Mouse (Mus musculus) forebrain, embryonic 12.5 days (tissue): ENCODE results near the gene Clmn. TPM values are rescaled to one million over a fixed set of nuclear protein-coding genes. Genes with fewer than 3 reads are reported as not detected.

Experiments used
- ATAC-seq: fragments of 200-750 bp; cut with Nextera tagmentation; 2 replicates; pipeline ENCODE4 v1.8.0; 2017; ENCODE audit warnings: moderate TSS enrichment; ENCODE audit not compliant: low FRiP score
- H3K27ac ChIP-seq: fragments of 300-500 bp; sonication (generic); 2 replicates; pipeline ENCODE4 v1.5.1; 2016; ENCODE audit warnings: mild to moderate bottlenecking
- H3K27me3 ChIP-seq: fragments of 300-500 bp; sonication (generic); 2 replicates; pipeline ENCODE4 v1.6.1; 2016; ENCODE audit warnings: mild to moderate bottlenecking
- H3K36me3 ChIP-seq: fragments of 300-500 bp; sonication (generic); replicated peaks from 2 replicates; pipeline ENCODE4 v1.6.1; 2016; ENCODE audit warnings: mild to moderate bottlenecking
- H3K4me1 ChIP-seq: fragments of 300-500 bp; sonication (generic); 2 replicates; pipeline ENCODE4 v1.6.1; 2016
- H3K4me2 ChIP-seq: fragments of 300-500 bp; sonication (generic); 2 replicates; pipeline ENCODE4 v1.6.1; 2016; ENCODE audit warnings: mild to moderate bottlenecking, moderate library complexity
- H3K4me3 ChIP-seq: fragments of 300-500 bp; sonication (generic); replicated peaks from 2 replicates; pipeline ENCODE4 v1.5.1; 2016; ENCODE audit warnings: mild to moderate bottlenecking
- H3K9ac ChIP-seq: fragments of 300-500 bp; sonication (generic); 2 replicates; pipeline ENCODE4 v1.6.1; 2016; ENCODE audit warnings: mild to moderate bottlenecking
- H3K9me3 ChIP-seq: fragments of 300-500 bp; sonication (generic); 2 replicates; pipeline ENCODE4 v1.6.1; 2016
- WGBS: fragments of 180-500 bp; shearing (Covaris S2); methylation state at CpG from one replicate; pipeline ENCODE4 v1.1.7; 2016; 5-methylcytosine and 5-hydroxymethylcytosine counted together
- polyA plus RNA-seq: library from polyadenylated mRNA; unstranded; fragments of >200 nt; fragmentation: Nextera tagmentation; extraction: Ambion mirVana; gene quantifications from 2 replicates; pipeline ENCODE4 v1.2.1, GENCODE M21; 2016

Clmn gene
- polyA plus RNA-seq, 1 experiment from 2014 or later, result 2.8 TPM

GRCm38 (mm10) chr12:104822838-104823599, 41.9 kb downstream of the Clmn start:
- Histone ChIP-seq H3K27ac (no peak overlapping the region), H3K36me3 (no peaks in the 10 kb centered on the region), H3K4me2 (no peak overlapping the region), H3K4me3 (no peak overlapping the region), H3K27me3 (peaks cover 7% of the 10 kb centered on the region; the same call in 1 of the 2 replicates), H3K9ac (no peak overlapping the region), H3K9me3 (no peaks in the 10 kb centered on the region), H3K4me1 (peaks cover 41% of the 10 kb centered on the region)
- WGBS, result 92% methylated on average over 10 of the region's 10 CpGs
- ATAC-seq, result no peak

- H3K27ac ChIP-seq, result no peak overlapping the region
- H3K4me3 ChIP-seq, result no peak overlapping the region
- H3K9ac ChIP-seq, result no peak overlapping the region
- H3K9me3 ChIP-seq, result no peaks in the 10 kb centered on the region
- no peaks in the 10 kb centered on the region for H3K36me3 ChIP-seq
- H3K4me1 ChIP-seq, result peaks cover 42% of the 10 kb centered on the region
- H3K4me2 ChIP-seq, result no peak overlapping the region
- peaks cover 7% of the 10 kb centered on the region; the same call in 1 of the 2 replicates for H3K27me3 ChIP-seq
- 65% methylated on average over 8 of the region's 8 CpGs for WGBS
- no peak for ATAC-seq
These were observed 42.7 kb downstream of the Clmn start for GRCm38 (mm10) chr12:104822151-104822550.

- peaks cover 7% of the 10 kb centered on the region; the same call in 1 of the 2 replicates for H3K27me3 ChIP-seq
- H3K36me3 ChIP-seq, result no peaks in the 10 kb centered on the region
- no peak for ATAC-seq
- peaks cover 40% of the 10 kb centered on the region for H3K4me1 ChIP-seq
- no peak overlapping the region for H3K4me3 ChIP-seq
- H3K9me3 ChIP-seq, result no peaks in the 10 kb centered on the region
- H3K9ac ChIP-seq, result no peak overlapping the region
- H3K4me2 ChIP-seq, result no peak overlapping the region
- WGBS, result 88% methylated on average over 5 of the region's 5 CpGs
- H3K27ac ChIP-seq, result no peak overlapping the region
These were observed 44.8 kb downstream of the Clmn start for GRCm38 (mm10) chr12:104820061-104820460.

GRCm38 (mm10) chr12:104819050-104819449, 45.8 kb downstream of the Clmn start:
- H3K4me3 ChIP-seq, result no peak overlapping the region
- no peaks in the 10 kb centered on the region for H3K36me3 ChIP-seq
- H3K27ac ChIP-seq, result no peak overlapping the region
- 67% methylated on average over 8 of the region's 8 CpGs for WGBS
- H3K27me3 ChIP-seq, result peaks cover 7% of the 10 kb centered on the region; the same call in 1 of the 2 replicates
- no peak overlapping the region for H3K4me2 ChIP-seq
- peaks cover 34% of the 10 kb centered on the region for H3K4me1 ChIP-seq
- no peak overlapping the region for H3K9ac ChIP-seq
- no peaks in the 10 kb centered on the region for H3K9me3 ChIP-seq
- ATAC-seq, result no peak

GRCm38 (mm10) chr12:104818057-104818456, 46.8 kb downstream of the Clmn start:
- 0 out of 2 replicates have a peak overlapping the region, but pooled peaks have one; percentile 12 for H3K9ac ChIP-seq
- H3K27me3 ChIP-seq, result 0 out of 2 replicates have a peak, but pooled peaks cover under 1% of the 10 kb centered on the region
- no peak for ATAC-seq
- H3K4me2 ChIP-seq, result no peak overlapping the region
- WGBS, result 75% methylated on average over 7 of the region's 7 CpGs
- peaks cover 34% of the 10 kb centered on the region for H3K4me1 ChIP-seq
- no peak overlapping the region for H3K27ac ChIP-seq
- H3K4me3 ChIP-seq, result no peak overlapping the region
- no peaks in the 10 kb centered on the region for H3K9me3 ChIP-seq
- no peaks in the 10 kb centered on the region for H3K36me3 ChIP-seq

- no peak for ATAC-seq
These were observed 47.6 kb downstream of the Clmn start for GRCm38 (mm10) chr12:104817172-104817866.

GRCm38 (mm10) chr12:104814291-104814690, 50.6 kb downstream of the Clmn start:
- Histone ChIP-seq H3K4me3 (no peak overlapping the region), H3K36me3 (no peaks in the 10 kb centered on the region), H3K4me2 (no peak overlapping the region), H3K27me3 (no peaks in the 10 kb centered on the region), H3K27ac (no peak overlapping the region), H3K4me1 (peaks cover 23% of the 10 kb centered on the region), H3K9ac (no peak overlapping the region), H3K9me3 (no peaks in the 10 kb centered on the region)
- ATAC-seq, result no peak
- 84% methylated on average over 7 of the region's 7 CpGs for WGBS

More at GRCm38 (mm10) chr12:104817172-104817866, 47.6 kb downstream of the Clmn start:
- Histone ChIP-seq H3K9me3 (no peaks in the 10 kb centered on the region), H3K36me3 (no peaks in the 10 kb centered on the region), H3K9ac (0 out of 2 replicates have a peak overlapping the region, but pooled peaks have one; percentile 12), H3K27ac (no peak overlapping the region), H3K4me3 (no peak overlapping the region), H3K4me2 (no peak overlapping the region), H3K27me3 (no peaks in the 10 kb centered on the region), H3K4me1 (peaks cover 34% of the 10 kb centered on the region)
- WGBS, result 22% methylated on average over 12 of the region's 12 CpGs

- Histone ChIP-seq H3K9me3 (no peaks in the 10 kb centered on the region), H3K9ac (no peak overlapping the region), H3K4me2 (no peak overlapping the region), H3K27me3 (no peaks in the 10 kb centered on the region), H3K36me3 (no peaks in the 10 kb centered on the region), H3K4me1 (peaks cover 19% of the 10 kb centered on the region), H3K4me3 (no peak overlapping the region), H3K27ac (no peak overlapping the region)
- WGBS, result 88% methylated on average over 13 of the region's 13 CpGs
- ATAC-seq, result no peak
These were observed 51.1 kb downstream of the Clmn start for GRCm38 (mm10) chr12:104813762-104814161.

- Histone ChIP-seq H3K4me1 (peaks cover 12% of the 10 kb centered on the region), H3K9me3 (no peaks in the 10 kb centered on the region), H3K4me3 (no peak overlapping the region), H3K4me2 (no peak overlapping the region), H3K27me3 (no peaks in the 10 kb centered on the region), H3K9ac (no peak overlapping the region), H3K36me3 (no peaks in the 10 kb centered on the region), H3K27ac (no peak overlapping the region)
- ATAC-seq, result no peak
- 74% methylated on average over 4 of the region's 4 CpGs for WGBS
These were observed 52.2 kb downstream of the Clmn start for GRCm38 (mm10) chr12:104812711-104813110.

GRCm38 (mm10) chr12:104810923-104811443, 53.9 kb downstream of the Clmn start:
- Histone ChIP-seq H3K27me3 (no peaks in the 10 kb centered on the region), H3K9me3 (no peaks in the 10 kb centered on the region), H3K4me2 (no peak overlapping the region), H3K9ac (no peak overlapping the region), H3K27ac (no peak overlapping the region), H3K36me3 (no peaks in the 10 kb centered on the region), H3K4me3 (no peak overlapping the region), H3K4me1 (no peaks in the 10 kb centered on the region)
- 79% methylated on average over 7 of the region's 7 CpGs for WGBS
- no peak for ATAC-seq

GRCm38 (mm10) chr12:104808421-104809067, 56.3 kb downstream of the Clmn start:
- Histone ChIP-seq H3K9me3 (no peaks in the 10 kb centered on the region), H3K4me3 (no peak overlapping the region), H3K36me3 (no peaks in the 10 kb centered on the region), H3K9ac (no peak overlapping the region), H3K27ac (no peak overlapping the region), H3K4me1 (no peaks in the 10 kb centered on the region), H3K27me3 (no peaks in the 10 kb centered on the region), H3K4me2 (no peak overlapping the region)
- WGBS, result 88% methylated on average over 17 of the region's 17 CpGs
- no peak for ATAC-seq
